ENCODE assay signal across 20 mouse cellular contexts in the genomic region with DNA sequence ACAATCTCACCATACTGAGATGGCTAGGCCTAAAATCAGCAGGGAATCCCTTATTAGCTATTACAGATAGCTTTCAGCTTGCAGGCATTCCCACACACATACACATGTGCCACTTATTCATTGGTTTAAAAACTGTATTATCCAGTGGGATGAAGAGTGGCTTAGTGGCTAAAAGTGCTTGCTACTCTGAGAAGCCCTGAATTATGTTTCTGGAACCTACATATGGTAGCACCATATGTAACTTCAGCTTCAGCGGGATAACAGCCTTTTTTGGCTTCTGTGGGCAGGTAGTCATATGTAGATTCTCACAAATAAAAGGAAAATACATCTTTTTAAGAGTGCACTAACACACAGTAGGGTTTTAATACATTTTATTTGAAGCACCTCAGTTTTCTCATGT.
DNase-seq lines count a peak whose midpoint lies in the region; TF ChIP-seq lines count a peak whose summit lies in the region.
"Had no signal": no experiment of that assay in that cellular context is flagged by ENCODE, and none has a peak within 500 bp of the region (broad histone marks: within the 10 kb centered on the region; RNA-seq: fewer than 3 reads in every experiment).

No protein-coding gene starts in this region.

- H3K4me1 ChIP-seq in heart, adult 2 months (ENCODE audit: control insufficient read depth, insufficient read depth, low read length) = no peaks in the 10 kb centered on the region
- H3K4me1 ChIP-seq: embryonic facial prominence, embryonic 12.5 days; embryonic facial prominence, embryonic 15.5 days; heart, embryonic 10.5 days; heart, embryonic 13.5 days; hindbrain, embryonic 12.5 days; hindbrain, embryonic 15.5 days had no signal

- no peak overlapping the region for H3K4me3 ChIP-seq in heart, adult 2 months
- H3K4me3 ChIP-seq: embryonic facial prominence, embryonic 12.5 days; embryonic facial prominence, embryonic 15.5 days; heart, embryonic 10.5 days; heart, embryonic 13.5 days; hindbrain, embryonic 12.5 days; hindbrain, embryonic 15.5 days had no signal

- TF ChIP-seq EP300 in heart, adult 2 months (IDR thresholded peaks at IDR 0.05; ENCODE audit: insufficient read depth, low read depth, low read length) = no peak

- H3K9ac ChIP-seq in heart, adult 2 months (ENCODE audit: low read depth, low read length) = no peak overlapping the region
- H3K9ac ChIP-seq: embryonic facial prominence, embryonic 12.5 days; embryonic facial prominence, embryonic 15.5 days; forebrain, postnatal 0 days; heart, embryonic 13.5 days; hindbrain, embryonic 12.5 days; hindbrain, embryonic 15.5 days had no signal

- intact Hi-C loops in heart, adult 2 months (cut with DNase I) = loop anchor here (1.0 kb wide), 1 partner anchor 117 kb away; no protein-coding TSS in a partner anchor
- intact Hi-C loops in heart, postnatal 14 days (cut with DNase I) = loop anchor here (5.0 kb wide), 1 partner anchor 117 kb away; a partner anchor contains a TSS

- H3K36me3 ChIP-seq in heart, adult 2 months (ENCODE audit: control insufficient read depth, insufficient read depth, low read length) = peaks cover 6% of the 10 kb centered on the region
- H3K36me3 ChIP-seq: embryonic facial prominence, embryonic 12.5 days; embryonic facial prominence, embryonic 15.5 days; heart, embryonic 10.5 days; heart, embryonic 13.5 days; hindbrain, embryonic 12.5 days; hindbrain, embryonic 15.5 days had no signal

- 66% methylated on average over 1 of the region's 1 CpGs for WGBS in heart, adult 2 months

- H3K27me3 ChIP-seq in heart, adult 2 months (ENCODE audit: control insufficient read depth, insufficient read depth, low read length) = no peaks in the 10 kb centered on the region
- H3K27me3 ChIP-seq: embryonic facial prominence, embryonic 12.5 days; embryonic facial prominence, embryonic 15.5 days; heart, embryonic 13.5 days; hindbrain, embryonic 12.5 days; hindbrain, embryonic 15.5 days had no signal

- no peak for TF ChIP-seq POLR2A in heart, adult 2 months (IDR thresholded peaks at IDR 0.05; ENCODE audit: insufficient read depth, low read depth, low read length)

- no peak for DNase-seq in heart, adult 2 months
- DNase-seq in heart, postnatal 14 days = no peak
- DNase-seq in right cerebral cortex, adult 18-20 months = peak; percentile 8
- DNase-seq in right cerebral cortex, postnatal 25 days = no peak
- peak; percentile 35 for DNase-seq in telencephalon, adult 2 months (ENCODE audit: low read depth, low spot score)
- DNase-seq in adrenal gland, postnatal 14 days = no peak
- DNase-seq: adrenal gland, adult 2 months; adrenal gland, postnatal 25 days; cerebellum, adult 11 months; cerebellum, adult 2 months; cerebellum, adult 9-11 months; cerebellum, postnatal 25 days; forebrain, postnatal 0 days; gastrocnemius, postnatal 14 days had no signal

- no peaks in the 10 kb centered on the region for H3K79me2 ChIP-seq in heart, adult 2 months (replicated peaks; ENCODE audit: control insufficient read depth, insufficient read depth, low read length)

- H3K27ac ChIP-seq in heart, adult 2 months = peak overlapping the region; percentile 75
- H3K27ac ChIP-seq: embryonic facial prominence, embryonic 12.5 days; embryonic facial prominence, embryonic 15.5 days; heart, embryonic 10.5 days; heart, embryonic 13.5 days; hindbrain, embryonic 12.5 days; hindbrain, embryonic 15.5 days had no signal

- TF ChIP-seq CTCF in heart, adult 2 months (IDR thresholded peaks at IDR 0.05) = no peak

Comparison
In these comparisons a context has a peak if more than half of its experiments do, and no peak if none do; other contexts are left out.
1. DNase-seq: peak in right cerebral cortex, adult 18-20 months (single experiment) and telencephalon, adult 2 months (single experiment); none in heart, adult 2 months (0 of 2), heart, postnatal 14 days (0 of 2), right cerebral cortex, postnatal 25 days (single experiment) and adrenal gland, postnatal 14 days (single experiment).